Mouse (Mus musculus): ENCODE results near the gene Slc30a2. TPM values are rescaled to one million over a fixed set of nuclear protein-coding genes. Genes with fewer than 3 reads are reported as not detected.

Gene Slc30a2
- polyA plus RNA-seq, 1 experiment from 2014 or later = not detected

GRCm38 (mm10) chr4:134350641-134351040 lies 7.7 kb downstream of the Slc30a2 start:
- Histone ChIP-seq H3K9me3 (ENCODE audit: control insufficient read depth, low read length) (no peaks in the 10 kb centered on the region), H3K27me3 (replicated peaks; ENCODE audit: control insufficient read depth, insufficient read depth, low read length) (peaks cover 1% of the 10 kb centered on the region), H3K36me3 (ENCODE audit: control insufficient read depth, insufficient read depth, low read length) (no peaks in the 10 kb centered on the region), H3K9ac (ENCODE audit: low read depth, low read length) (no peak overlapping the region), H3K4me2 (no peak overlapping the region), H3K4me3 (ENCODE audit: low read depth, low read length) (no peak overlapping the region), H3K4me1 (replicated peaks; ENCODE audit: control insufficient read depth, insufficient read depth, low read length) (peaks cover 14% of the 10 kb centered on the region; the same call in 1 of the 2 replicates), H3K27ac (ENCODE audit: low read depth, low read length) (no peak overlapping the region)
- no peak for ATAC-seq (replicated peaks; ENCODE audit: low FRiP score)
- WGBS = 84% methylated on average over 6 of the region's 6 CpGs
- no peak for DNase-seq (ENCODE audit: low spot score)

GRCm38 (mm10) chr4:134351329-134352260 lies 8.6 kb downstream of the Slc30a2 start:
- H3K4me2 ChIP-seq = no peak overlapping the region
- no peak overlapping the region for H3K9ac ChIP-seq (ENCODE audit: low read depth, low read length)
- ATAC-seq (replicated peaks; ENCODE audit: low FRiP score) (no peak), DNase-seq (ENCODE audit: low spot score) (no peak)
- WGBS = 52% methylated on average over 18 of the region's 18 CpGs
- H3K4me1 ChIP-seq (replicated peaks; ENCODE audit: control insufficient read depth, insufficient read depth, low read length) = peaks cover 20% of the 10 kb centered on the region
- H3K9me3 ChIP-seq (ENCODE audit: control insufficient read depth, low read length) = no peaks in the 10 kb centered on the region
- no peak overlapping the region for H3K4me3 ChIP-seq (ENCODE audit: low read depth, low read length)
- no peaks in the 10 kb centered on the region for H3K27me3 ChIP-seq (replicated peaks; ENCODE audit: control insufficient read depth, insufficient read depth, low read length)
- no peaks in the 10 kb centered on the region for H3K36me3 ChIP-seq (ENCODE audit: control insufficient read depth, insufficient read depth, low read length)
- no peak overlapping the region for H3K27ac ChIP-seq (ENCODE audit: low read depth, low read length)

- no peak for ATAC-seq (replicated peaks; ENCODE audit: low FRiP score)
- Histone ChIP-seq H3K4me1 (replicated peaks; ENCODE audit: control insufficient read depth, insufficient read depth, low read length) (peaks cover 24% of the 10 kb centered on the region), H3K9me3 (ENCODE audit: control insufficient read depth, low read length) (no peaks in the 10 kb centered on the region), H3K4me2 (no peak overlapping the region), H3K27me3 (replicated peaks; ENCODE audit: control insufficient read depth, insufficient read depth, low read length) (no peaks in the 10 kb centered on the region; the same call in 1 of the 2 replicates), H3K27ac (ENCODE audit: low read depth, low read length) (no peak overlapping the region), H3K9ac (ENCODE audit: low read depth, low read length) (no peak overlapping the region), H3K4me3 (ENCODE audit: low read depth, low read length) (no peak overlapping the region), H3K36me3 (ENCODE audit: control insufficient read depth, insufficient read depth, low read length) (no peaks in the 10 kb centered on the region)
- DNase-seq (ENCODE audit: low spot score) = no peak
- 79% methylated on average over 12 of the region's 12 CpGs for WGBS
These were observed 9.3 kb downstream of the Slc30a2 start for GRCm38 (mm10) chr4:134352261-134352707.

- no peaks in the 10 kb centered on the region for H3K9me3 ChIP-seq (ENCODE audit: control insufficient read depth, low read length)
- no peaks in the 10 kb centered on the region; the same call in 1 of the 2 replicates for H3K27me3 ChIP-seq (replicated peaks; ENCODE audit: control insufficient read depth, insufficient read depth, low read length)
- H3K27ac ChIP-seq (ENCODE audit: low read depth, low read length) = no peak overlapping the region
- 81% methylated on average over 7 of the region's 7 CpGs for WGBS
- ATAC-seq (replicated peaks; ENCODE audit: low FRiP score) (no peak), DNase-seq (ENCODE audit: low spot score) (no peak)
- H3K9ac ChIP-seq (ENCODE audit: low read depth, low read length) = no peak overlapping the region
- H3K36me3 ChIP-seq (ENCODE audit: control insufficient read depth, insufficient read depth, low read length) = no peaks in the 10 kb centered on the region
- no peak overlapping the region for H3K4me2 ChIP-seq
- H3K4me3 ChIP-seq (ENCODE audit: low read depth, low read length) = no peak overlapping the region
- H3K4me1 ChIP-seq (replicated peaks; ENCODE audit: control insufficient read depth, insufficient read depth, low read length) = peaks cover 24% of the 10 kb centered on the region
These were observed 9.9 kb downstream of the Slc30a2 start for GRCm38 (mm10) chr4:134352929-134353328.

GRCm38 (mm10) chr4:134353527-134354409 lies 10.8 kb downstream of the Slc30a2 start:
- ATAC-seq (replicated peaks; ENCODE audit: low FRiP score) (no peak), DNase-seq (ENCODE audit: low spot score) (no peak)
- Histone ChIP-seq H3K4me3 (ENCODE audit: low read depth, low read length) (no peak overlapping the region), H3K4me1 (replicated peaks; ENCODE audit: control insufficient read depth, insufficient read depth, low read length) (peaks cover 24% of the 10 kb centered on the region), H3K9ac (ENCODE audit: low read depth, low read length) (no peak overlapping the region), H3K9me3 (ENCODE audit: control insufficient read depth, low read length) (no peaks in the 10 kb centered on the region), H3K27me3 (replicated peaks; ENCODE audit: control insufficient read depth, insufficient read depth, low read length) (no peaks in the 10 kb centered on the region; the same call in 1 of the 2 replicates), H3K36me3 (ENCODE audit: control insufficient read depth, insufficient read depth, low read length) (no peaks in the 10 kb centered on the region), H3K4me2 (no peak overlapping the region), H3K27ac (ENCODE audit: low read depth, low read length) (no peak overlapping the region)
- 44% methylated on average over 5 of the region's 5 CpGs for WGBS

- H3K27me3 ChIP-seq (replicated peaks; ENCODE audit: control insufficient read depth, insufficient read depth, low read length) = no peaks in the 10 kb centered on the region; the same call in 1 of the 2 replicates
- no peak overlapping the region for H3K4me3 ChIP-seq (ENCODE audit: low read depth, low read length)
- H3K9ac ChIP-seq (ENCODE audit: low read depth, low read length) = no peak overlapping the region
- no peak overlapping the region for H3K27ac ChIP-seq (ENCODE audit: low read depth, low read length)
- no peak overlapping the region for H3K4me2 ChIP-seq
- DNase-seq (ENCODE audit: low spot score) = no peak
- peaks cover 24% of the 10 kb centered on the region for H3K4me1 ChIP-seq (replicated peaks; ENCODE audit: control insufficient read depth, insufficient read depth, low read length)
- no peak for ATAC-seq (replicated peaks; ENCODE audit: low FRiP score)
- H3K36me3 ChIP-seq (ENCODE audit: control insufficient read depth, insufficient read depth, low read length) = no peaks in the 10 kb centered on the region
- WGBS = 57% methylated on average over 16 of the region's 16 CpGs
- H3K9me3 ChIP-seq (ENCODE audit: control insufficient read depth, low read length) = no peaks in the 10 kb centered on the region
These were observed 13.0 kb downstream of the Slc30a2 start for GRCm38 (mm10) chr4:134355841-134356452.

- Histone ChIP-seq H3K36me3 (ENCODE audit: control insufficient read depth, insufficient read depth, low read length) (no peaks in the 10 kb centered on the region), H3K9me3 (ENCODE audit: control insufficient read depth, low read length) (no peaks in the 10 kb centered on the region), H3K4me1 (replicated peaks; ENCODE audit: control insufficient read depth, insufficient read depth, low read length) (peaks cover 22% of the 10 kb centered on the region), H3K4me3 (ENCODE audit: low read depth, low read length) (no peak overlapping the region), H3K27me3 (replicated peaks; ENCODE audit: control insufficient read depth, insufficient read depth, low read length) (no peaks in the 10 kb centered on the region; the same call in 1 of the 2 replicates), H3K9ac (ENCODE audit: low read depth, low read length) (no peak overlapping the region), H3K4me2 (peak overlapping the region; percentile 49), H3K27ac (ENCODE audit: low read depth, low read length) (no peak overlapping the region)
- DNase-seq (ENCODE audit: low spot score) (peak; percentile 58), ATAC-seq (replicated peaks; ENCODE audit: low FRiP score) (no peak)
- WGBS = 20% methylated on average over 22 of the region's 22 CpGs
These were observed 13.8 kb downstream of the Slc30a2 start for GRCm38 (mm10) chr4:134356591-134357460.

Measured in liver, embryonic 11.5 days (tissue).